Mouse (Mus musculus) layer of hippocampus, postnatal 25 days (tissue): Measurements from ENCODE around the gene Srp14. TPM values are rescaled to one million over a fixed set of nuclear protein-coding genes. Genes with fewer than 3 reads are reported as not detected.
A peak's percentile ranks its signal among the peaks of the same experiment; 100 is the strongest.

Experiments used
- DNase-seq, 2 experiments: peaks; one replicate each; pipeline ENCODE4 v3.0.0; 2022; ENCODE audit warnings: mixed read lengths in 2 of 2, low spot score in 1 of 2; ENCODE audit errors: extremely low spot score in 1 of 2
- total RNA-seq, 2 experiments: library from RNA; stranded (reverse); gene quantifications; 2 replicates each; pipeline ENCODE4 v1.2.3; 2021

Srp14 gene
- total RNA-seq, 2 experiments from 2014 or later: 163 to 201 TPM

- DNase-seq: peak in 1 of 2 experiments; percentile 34
Observed at GRCm38 (mm10) chr2:118445696-118446674, 33.5 kb downstream of the Srp14 start.

GRCm38 (mm10) chr2:118442723-118443122 is 36.8 kb downstream of the Srp14 start:
- no peak for DNase-seq

GRCm38 (mm10) chr2:118442172-118442571 is 37.3 kb downstream of the Srp14 start:
- no peak for DNase-seq

- DNase-seq: peak in 1 of 2 experiments; percentile 37
Observed at GRCm38 (mm10) chr2:118431589-118431988, 47.9 kb downstream of the Srp14 start.

- DNase-seq: no peak
Observed at GRCm38 (mm10) chr2:118430630-118431029, 48.9 kb downstream of the Srp14 start.

- no peak for DNase-seq
Observed at GRCm38 (mm10) chr2:118429297-118429696, 50.2 kb downstream of the Srp14 start.

- DNase-seq: no peak
Observed at GRCm38 (mm10) chr2:118428296-118428695, 51.2 kb downstream of the Srp14 start.

Other genes starting within 250 kb of the Srp14 start
- gene Fsip1, start 222.7 kb downstream of the Srp14 start, total RNA-seq: under 1 TPM; 0.85 to 0.91 TPM
- 10 to 100 TPM; 12.5 to 13.1 TPM for gene Gpr176, start 106.3 kb downstream of the Srp14 start, total RNA-seq
- gene Eif2ak4, start 91.1 kb downstream of the Srp14 start, total RNA-seq: 10 to 100 TPM; 18.4 to 24.8 TPM
- gene Bmf, start 70.0 kb upstream of the Srp14 start, total RNA-seq: 1 to 10 TPM; 4.0 to 5.0 TPM
- 1 to 10 TPM; 2.0 to 2.4 TPM for gene Bub1b, start 118.5 kb upstream of the Srp14 start, total RNA-seq
- 10 to 100 TPM; 50.5 to 58.0 TPM for gene Pak6, start 183.6 kb upstream of the Srp14 start, total RNA-seq
- gene Ankrd63, start 224.3 kb upstream of the Srp14 start, total RNA-seq: 10 to 100 TPM; 17.7 to 17.9 TPM
- gene Plcb2, start 248.7 kb upstream of the Srp14 start, total RNA-seq: 1 to 10 TPM; 2.0 to 2.4 TPM